Mouse (Mus musculus) liver, embryonic 15.5 days (tissue): ENCODE data around the gene Camkmt. TPM values are rescaled to one million over a fixed set of nuclear protein-coding genes. Genes with fewer than 3 reads are reported as not detected.

ENCODE experiments used
- ATAC-seq: fragments of 200-750 bp; cut with Nextera tagmentation; 2 replicates; pipeline ENCODE4 v1.8.0; 2017; ENCODE audit warnings: moderate number of reproducible peaks, mild to moderate bottlenecking, moderate library complexity; ENCODE audit not compliant: insufficient read depth
- H3K27ac ChIP-seq: fragments of 300-500 bp; sonication (generic); replicated peaks from 2 replicates; pipeline ENCODE4 v1.5.1; 2015; ENCODE audit warnings: mild to moderate bottlenecking, inconsistent platforms
- H3K27me3 ChIP-seq: fragments of 300-500 bp; sonication (generic); 2 replicates; pipeline ENCODE4 v1.6.1; 2015; ENCODE audit warnings: mild to moderate bottlenecking, inconsistent platforms
- H3K36me3 ChIP-seq: fragments of 300-500 bp; sonication (generic); replicated peaks from 2 replicates; pipeline ENCODE4 v1.6.1; 2015; ENCODE audit warnings: moderate library complexity, mild to moderate bottlenecking, inconsistent platforms
- H3K4me1 ChIP-seq: fragments of 300-500 bp; sonication (generic); replicated peaks from 2 replicates; pipeline ENCODE4 v1.6.1; 2015; ENCODE audit warnings: inconsistent platforms
- H3K4me2 ChIP-seq: fragments of 300-500 bp; sonication (generic); 2 replicates; pipeline ENCODE4 v1.6.1; 2015; ENCODE audit warnings: moderate library complexity, mild to moderate bottlenecking, inconsistent platforms
- H3K4me3 ChIP-seq: fragments of 300-500 bp; sonication (generic); replicated peaks from 2 replicates; pipeline ENCODE4 v1.5.1; 2015; ENCODE audit warnings: mild to moderate bottlenecking, inconsistent platforms
- H3K9ac ChIP-seq: fragments of 300-500 bp; sonication (generic); 2 replicates; pipeline ENCODE4 v1.6.1; 2015; ENCODE audit warnings: moderate library complexity, mild to moderate bottlenecking, inconsistent platforms
- H3K9me3 ChIP-seq: fragments of 300-500 bp; sonication (generic); replicated peaks from 2 replicates; pipeline ENCODE4 v1.6.1; 2016; ENCODE audit warnings: inconsistent platforms
- WGBS: fragments of 180-500 bp; shearing (Covaris S2); methylation state at CpG from one replicate; pipeline ENCODE4 v1.1.7; 2015; ENCODE audit warnings: mixed read lengths; ENCODE audit not compliant: insufficient replicate concordance; 5-methylcytosine and 5-hydroxymethylcytosine counted together
- polyA plus RNA-seq: library from polyadenylated mRNA; unstranded; fragments of >200 nt; fragmentation: Nextera tagmentation; extraction: Ambion mirVana; gene quantifications from 2 replicates; pipeline ENCODE4 v1.2.1, GENCODE M21; 2015

Camkmt gene
- polyA plus RNA-seq, 1 experiment from 2014 or later, result 2.7 TPM

DNA sequence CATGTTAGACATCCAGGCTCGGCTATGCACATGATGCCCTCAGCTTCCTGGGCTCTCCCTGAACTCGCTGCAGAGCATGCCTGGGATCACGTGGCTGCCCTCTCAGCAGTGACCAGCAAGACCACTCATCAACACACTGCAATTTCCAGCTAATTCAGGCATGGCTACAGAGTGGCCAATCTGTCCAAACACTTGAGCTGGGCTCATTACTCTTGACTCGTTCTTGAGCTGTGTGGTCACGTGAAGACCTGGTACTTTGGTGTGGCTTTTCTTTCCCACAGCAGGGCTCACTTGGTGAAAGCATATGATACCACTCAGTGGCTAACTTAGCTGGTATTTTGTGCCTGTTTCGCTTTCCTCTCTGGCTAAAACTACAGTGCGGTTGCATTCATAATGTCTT lies 282.2 kb downstream of the Camkmt start:
- ATAC-seq, result no peak
- Histone ChIP-seq H3K9ac (no peak overlapping the region), H3K36me3 (no peaks in the 10 kb centered on the region), H3K27me3 (no peaks in the 10 kb centered on the region), H3K9me3 (no peaks in the 10 kb centered on the region), H3K4me3 (no peak overlapping the region), H3K4me1 (no peaks in the 10 kb centered on the region), H3K27ac (no peak overlapping the region), H3K4me2 (no peak overlapping the region)
- 64% methylated on average over 7 of the region's 7 CpGs for WGBS

DNA sequence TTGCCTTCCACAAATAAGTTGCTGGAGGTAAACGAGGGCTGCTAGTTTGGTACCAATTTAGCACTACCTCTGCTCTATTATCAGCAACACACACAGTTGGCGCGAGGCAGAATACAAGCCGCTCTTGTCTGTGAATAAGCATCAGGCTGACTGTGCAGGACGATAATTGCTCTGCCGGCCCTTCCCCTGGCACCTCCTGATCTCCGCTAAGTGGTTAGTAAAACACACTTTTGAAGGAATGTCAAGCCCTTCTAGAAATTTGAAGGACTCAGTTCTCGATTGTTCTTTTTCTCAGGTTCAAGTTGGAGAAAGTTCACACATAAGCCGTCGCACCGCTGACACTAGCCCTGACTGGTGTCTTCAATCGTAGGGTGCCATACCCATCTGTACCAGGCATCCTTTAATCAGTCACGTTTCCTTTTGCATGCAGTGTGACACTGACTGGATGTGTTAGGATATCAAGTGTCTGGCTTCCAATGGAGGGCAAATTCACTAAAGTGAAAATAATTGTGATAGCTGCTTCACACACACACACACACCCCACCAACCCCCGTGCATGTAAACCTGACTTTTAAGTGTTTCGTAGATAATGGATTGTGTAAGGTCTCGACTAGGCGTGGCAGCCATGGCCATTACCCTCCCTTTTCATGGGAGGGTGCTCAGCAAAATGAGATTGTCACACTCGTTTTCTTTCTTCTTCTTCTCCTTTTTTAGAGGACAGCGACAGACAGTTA lies 283.9 kb downstream of the Camkmt start:
- peak; percentile 65 for ATAC-seq
- Histone ChIP-seq H3K4me2 (peak overlapping the region; percentile 15; the same call in 1 of the 2 replicates), H3K9me3 (no peaks in the 10 kb centered on the region), H3K9ac (no peak overlapping the region), H3K4me3 (no peak overlapping the region), H3K27me3 (no peaks in the 10 kb centered on the region), H3K36me3 (no peaks in the 10 kb centered on the region), H3K27ac (no peak overlapping the region), H3K4me1 (no peaks in the 10 kb centered on the region)
- WGBS, result 59% methylated on average over 19 of the region's 19 CpGs

DNA sequence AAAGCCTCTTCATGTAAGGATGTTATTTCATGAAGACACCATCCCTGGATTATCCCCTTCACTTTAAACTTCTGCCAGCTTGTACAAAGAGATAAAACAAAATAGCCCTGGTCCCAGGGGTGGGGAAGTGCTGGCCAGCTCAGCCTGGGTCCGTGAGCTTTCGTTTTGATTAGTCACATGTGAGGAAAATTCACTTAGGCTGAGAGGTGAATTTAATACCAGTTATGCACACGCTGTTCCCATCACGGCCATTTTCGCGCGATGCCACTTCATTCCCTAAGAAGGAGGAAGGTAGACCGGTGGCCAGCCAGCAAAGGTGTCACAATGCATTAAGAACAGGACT lies 284.5 kb downstream of the Camkmt start:
- no peak overlapping the region for H3K9ac ChIP-seq
- no peak for ATAC-seq
- no peaks in the 10 kb centered on the region for H3K4me1 ChIP-seq
- no peak overlapping the region for H3K4me3 ChIP-seq
- peak overlapping the region; percentile 15; the same call in 1 of the 2 replicates for H3K4me2 ChIP-seq
- 69% methylated on average over 8 of the region's 8 CpGs for WGBS
- H3K36me3 ChIP-seq, result no peaks in the 10 kb centered on the region
- H3K27me3 ChIP-seq, result no peaks in the 10 kb centered on the region
- no peaks in the 10 kb centered on the region for H3K9me3 ChIP-seq
- no peak overlapping the region for H3K27ac ChIP-seq

DNA sequence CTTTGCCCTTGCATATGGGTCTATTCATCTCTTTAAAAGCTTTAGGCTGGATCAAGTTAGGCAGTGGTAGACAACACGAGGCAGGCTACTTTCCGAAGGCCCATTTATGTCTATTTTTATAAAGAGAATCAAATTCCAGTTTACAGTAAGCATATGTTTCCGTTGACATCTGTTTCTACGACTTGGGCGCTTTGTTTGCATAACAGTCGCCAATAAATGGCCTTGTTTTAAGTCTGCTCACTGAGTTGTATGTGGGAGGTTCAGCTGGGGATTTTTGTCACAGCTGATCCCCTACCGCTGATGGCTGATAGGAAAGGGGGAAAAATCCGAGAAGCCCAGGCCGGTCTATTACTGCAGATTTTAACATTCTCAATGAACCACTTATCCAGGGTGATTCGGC lies 285.2 kb downstream of the Camkmt start:
- H3K4me2 ChIP-seq, result no peak overlapping the region
- WGBS, result 64% methylated on average over 10 of the region's 10 CpGs
- H3K9me3 ChIP-seq, result no peaks in the 10 kb centered on the region
- H3K4me3 ChIP-seq, result no peak overlapping the region
- no peak overlapping the region for H3K27ac ChIP-seq
- H3K27me3 ChIP-seq, result no peaks in the 10 kb centered on the region
- no peak for ATAC-seq
- H3K4me1 ChIP-seq, result no peaks in the 10 kb centered on the region
- H3K9ac ChIP-seq, result no peak overlapping the region
- no peaks in the 10 kb centered on the region for H3K36me3 ChIP-seq

DNA sequence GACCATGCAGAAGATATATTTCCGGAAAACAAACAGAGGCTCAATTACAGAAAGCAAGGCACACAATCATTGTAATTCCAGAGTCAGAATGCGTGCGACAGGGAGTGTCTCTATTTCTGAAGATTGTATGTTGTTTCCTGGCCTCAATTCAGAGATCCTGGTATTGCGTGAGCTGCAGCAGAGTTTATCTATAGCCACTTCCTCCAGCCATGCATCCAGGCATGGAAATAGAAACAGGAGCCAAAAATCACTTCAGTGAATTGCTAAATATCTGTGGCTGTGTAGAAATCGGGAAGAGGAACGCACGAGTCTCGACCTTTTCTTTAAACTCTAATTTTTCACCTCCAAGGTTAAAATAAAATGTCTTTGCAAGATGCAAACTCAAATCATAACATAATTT lies 287.1 kb downstream of the Camkmt start:
- Histone ChIP-seq H3K36me3 (no peaks in the 10 kb centered on the region), H3K4me2 (no peak overlapping the region), H3K27me3 (no peaks in the 10 kb centered on the region), H3K4me3 (no peak overlapping the region), H3K4me1 (0 out of 2 replicates have a peak, but pooled peaks cover 3% of the 10 kb centered on the region), H3K9me3 (no peaks in the 10 kb centered on the region), H3K27ac (no peak overlapping the region), H3K9ac (no peak overlapping the region)
- WGBS, result 62% methylated on average over 8 of the region's 8 CpGs
- no peak for ATAC-seq

DNA sequence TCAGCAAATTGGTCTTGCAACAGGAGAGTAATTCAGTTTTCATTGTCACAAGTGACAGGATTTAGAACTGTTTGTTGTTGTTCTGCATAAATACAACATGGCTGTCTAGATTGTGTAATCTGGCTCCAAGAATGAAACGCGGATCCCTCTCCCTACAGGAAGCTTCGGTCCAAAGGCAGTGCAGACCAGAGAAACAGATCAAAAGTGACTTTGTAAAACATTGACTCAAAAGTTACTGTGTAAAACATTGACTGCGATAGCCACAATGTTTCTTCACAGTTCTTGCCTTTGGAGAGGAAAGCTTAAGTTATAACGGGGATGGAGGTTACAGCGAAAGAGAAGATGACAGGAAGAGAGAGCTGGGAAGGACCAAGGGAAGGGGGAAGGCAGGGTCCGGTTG lies 288.7 kb downstream of the Camkmt start:
- 70% methylated on average over 7 of the region's 7 CpGs for WGBS
- H3K9me3 ChIP-seq, result no peaks in the 10 kb centered on the region
- H3K4me2 ChIP-seq, result no peak overlapping the region
- peaks cover 12% of the 10 kb centered on the region for H3K4me1 ChIP-seq
- H3K27me3 ChIP-seq, result no peaks in the 10 kb centered on the region
- H3K27ac ChIP-seq, result no peak overlapping the region
- no peaks in the 10 kb centered on the region for H3K36me3 ChIP-seq
- no peak overlapping the region for H3K4me3 ChIP-seq
- ATAC-seq, result no peak
- no peak overlapping the region for H3K9ac ChIP-seq

DNA sequence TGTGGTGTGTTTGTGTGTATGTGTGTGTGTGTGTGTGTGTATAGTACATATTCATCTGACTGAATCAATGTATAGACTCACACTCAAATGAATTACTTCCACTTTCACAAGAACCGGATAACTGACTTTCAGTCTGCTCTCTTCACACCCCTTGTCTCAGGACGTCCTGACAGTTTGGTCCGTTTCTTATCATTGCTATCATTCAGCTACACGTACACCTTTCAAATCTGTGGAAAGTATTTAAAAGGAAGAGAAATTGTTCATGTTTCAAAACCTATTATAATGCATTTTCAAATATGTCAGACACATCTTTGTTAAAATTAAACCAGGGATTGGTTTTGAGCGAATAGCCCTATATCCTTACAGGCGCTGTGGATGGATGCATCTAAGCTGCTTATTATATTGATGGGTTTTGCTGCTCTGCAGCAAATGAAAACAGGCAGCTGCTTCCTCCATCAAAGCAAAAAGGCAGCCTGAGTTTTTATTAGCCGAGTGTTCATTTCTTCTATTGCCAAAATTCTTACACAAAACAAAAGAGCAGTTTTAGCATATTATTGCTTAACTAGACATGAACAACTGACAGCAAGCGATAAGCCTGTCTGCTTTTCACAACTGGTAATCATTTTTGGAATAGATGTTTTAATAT lies 291.3 kb downstream of the Camkmt start:
- Histone ChIP-seq H3K4me2 (no peak overlapping the region), H3K27ac (no peak overlapping the region), H3K9ac (no peak overlapping the region), H3K4me3 (no peak overlapping the region), H3K27me3 (no peaks in the 10 kb centered on the region), H3K9me3 (no peaks in the 10 kb centered on the region), H3K4me1 (peaks cover 12% of the 10 kb centered on the region), H3K36me3 (no peaks in the 10 kb centered on the region)
- no peak for ATAC-seq
- WGBS, result 49% methylated on average over 8 of the region's 8 CpGs

DNA sequence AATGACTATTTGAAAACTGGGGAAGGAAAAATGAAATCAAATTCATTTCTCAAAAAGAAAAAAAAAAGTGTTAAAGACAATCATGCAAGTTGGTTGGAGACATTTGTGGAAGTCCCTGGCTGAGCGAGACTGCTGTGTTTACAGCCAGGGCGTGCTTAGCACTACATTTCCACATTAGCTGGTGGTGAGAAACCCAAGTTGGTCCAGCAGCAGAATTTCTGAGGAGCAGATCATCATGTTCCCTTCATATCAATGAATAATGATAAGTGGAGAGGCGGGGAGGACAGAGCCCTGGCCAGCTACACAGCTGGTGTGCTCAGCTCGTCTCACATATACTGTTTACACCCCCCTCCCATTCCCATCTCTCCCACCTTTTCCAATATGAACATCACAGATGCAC lies 292.0 kb downstream of the Camkmt start:
- 44% methylated on average over 4 of the region's 4 CpGs for WGBS

DNA sequence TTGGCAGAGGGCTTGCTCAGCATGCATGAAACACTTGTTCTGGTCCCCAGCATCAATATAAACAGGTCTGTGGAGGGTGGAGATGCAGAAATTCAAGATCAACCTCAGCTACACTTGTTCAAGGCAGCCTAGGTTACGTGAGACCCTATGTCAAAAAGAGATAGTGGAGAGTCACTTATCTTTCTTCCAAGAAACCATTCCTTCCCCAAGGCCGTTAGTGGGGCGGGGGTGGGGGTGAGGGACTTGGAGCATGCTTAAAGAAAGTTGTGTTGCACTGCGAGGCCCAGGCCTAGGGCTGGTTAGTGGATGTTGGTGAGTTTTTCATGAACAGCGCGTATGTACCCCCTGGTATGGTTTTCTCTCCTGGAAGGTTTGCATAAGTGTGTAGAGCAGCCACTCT lies 292.6 kb downstream of the Camkmt start:
- ATAC-seq, result peak; percentile 69
- H3K4me2 ChIP-seq, result no peak overlapping the region
- H3K4me3 ChIP-seq, result no peak overlapping the region
- peaks cover 12% of the 10 kb centered on the region for H3K4me1 ChIP-seq
- no peaks in the 10 kb centered on the region for H3K36me3 ChIP-seq
- no peaks in the 10 kb centered on the region for H3K27me3 ChIP-seq
- H3K27ac ChIP-seq, result no peak overlapping the region; the same call in 1 of the 2 replicates
- 29% methylated on average over 6 of the region's 6 CpGs for WGBS
- no peak overlapping the region for H3K9ac ChIP-seq
- H3K9me3 ChIP-seq, result no peaks in the 10 kb centered on the region

More for the DNA sequence above, 292.0 kb downstream of the Camkmt start:
- no peak for ATAC-seq
- no peak overlapping the region for H3K4me2 ChIP-seq
- no peaks in the 10 kb centered on the region for H3K36me3 ChIP-seq
- no peaks in the 10 kb centered on the region for H3K27me3 ChIP-seq
- no peak overlapping the region for H3K4me3 ChIP-seq
- no peaks in the 10 kb centered on the region for H3K9me3 ChIP-seq
- H3K27ac ChIP-seq, result no peak overlapping the region
- H3K4me1 ChIP-seq, result peaks cover 12% of the 10 kb centered on the region
- no peak overlapping the region for H3K9ac ChIP-seq

DNA sequence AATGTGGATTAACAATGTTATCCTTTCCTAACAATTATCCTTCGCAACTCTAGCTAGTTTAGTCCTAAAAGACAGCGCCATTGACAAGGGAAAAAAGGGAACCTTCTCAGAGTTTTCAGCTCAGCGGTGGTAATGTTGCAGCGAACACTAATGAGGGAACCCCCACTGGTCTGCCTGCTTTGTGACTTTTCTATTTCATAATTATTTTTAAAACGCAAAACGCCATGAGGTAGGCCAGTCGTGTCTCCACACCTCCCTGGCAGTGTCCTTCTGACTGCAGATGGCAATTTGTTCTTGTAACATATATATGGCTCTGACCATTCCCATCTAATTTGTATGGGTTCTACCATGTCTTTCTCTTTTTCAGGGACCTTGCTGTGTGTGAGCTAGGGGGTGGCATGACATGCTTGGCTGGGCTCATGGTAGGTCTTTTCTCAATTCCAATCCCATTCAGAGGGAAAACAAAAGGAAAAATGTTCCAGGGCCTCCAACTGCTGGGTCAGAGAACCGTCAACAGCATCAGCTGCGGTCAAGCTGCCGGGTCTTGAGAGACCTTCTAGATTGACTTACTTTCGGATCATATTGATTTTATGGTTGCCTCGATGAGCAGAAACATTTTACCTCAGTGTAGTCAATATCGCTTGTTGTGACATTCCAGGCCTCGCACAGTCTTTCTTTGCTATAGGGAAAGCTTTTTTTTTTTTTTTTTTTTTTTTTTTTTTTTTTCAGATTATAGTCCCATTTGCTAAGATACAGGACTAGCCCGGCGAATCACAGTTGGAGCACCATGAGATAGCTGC lies 302.9 kb downstream of the Camkmt start:
- Histone ChIP-seq H3K4me3 (no peak overlapping the region), H3K36me3 (no peaks in the 10 kb centered on the region), H3K9ac (no peak overlapping the region), H3K27ac (no peak overlapping the region), H3K4me2 (no peak overlapping the region), H3K27me3 (no peaks in the 10 kb centered on the region), H3K9me3 (no peaks in the 10 kb centered on the region), H3K4me1 (no peaks in the 10 kb centered on the region)
- 71% methylated on average over 16 of the region's 16 CpGs for WGBS
- ATAC-seq, result no peak

DNA sequence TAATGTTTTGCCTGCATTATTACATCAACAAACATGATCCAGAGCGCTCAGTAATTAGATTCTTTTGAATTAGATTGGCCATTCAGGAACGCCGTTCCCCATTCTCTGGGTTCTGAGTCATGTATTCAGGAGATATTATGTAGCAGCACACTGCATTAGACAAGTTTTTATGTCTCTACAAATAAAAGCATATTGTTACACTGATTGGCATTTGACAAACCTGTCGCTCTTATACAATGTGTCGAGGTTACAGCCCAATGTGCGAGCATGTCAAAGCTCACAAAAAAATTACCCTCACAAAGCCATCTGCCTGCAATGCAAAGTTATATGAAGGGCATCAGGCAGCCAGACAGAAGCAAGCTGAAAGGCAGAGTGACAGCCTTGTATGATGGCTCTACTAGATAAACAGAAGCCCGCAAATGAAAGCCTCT lies 303.6 kb downstream of the Camkmt start:
- Histone ChIP-seq H3K4me1 (no peaks in the 10 kb centered on the region), H3K27ac (no peak overlapping the region), H3K36me3 (no peaks in the 10 kb centered on the region), H3K4me2 (no peak overlapping the region), H3K27me3 (no peaks in the 10 kb centered on the region), H3K9me3 (no peaks in the 10 kb centered on the region), H3K9ac (no peak overlapping the region), H3K4me3 (no peak overlapping the region)
- WGBS, result 75% methylated on average over 7 of the region's 7 CpGs
- no peak for ATAC-seq
